Mouse (Mus musculus): Measurements from ENCODE around the gene Myo1b.

Myo1b gene

GRCm38 (mm10) chr1:51849570-51850211, 66.2 kb downstream of the Myo1b start:
- peak; percentile 51 for DNase-seq

GRCm38 (mm10) chr1:51845264-51846036, 70.4 kb downstream of the Myo1b start:
- DNase-seq: peak; percentile 79

GRCm38 (mm10) chr1:51837845-51838623, 77.8 kb downstream of the Myo1b start:
- DNase-seq: peak; percentile 94

- DNase-seq: peak; percentile 64
These were observed 78.6 kb downstream of the Myo1b start for GRCm38 (mm10) chr1:51837311-51837710.

- peak; percentile 81 for DNase-seq
These were observed 80.1 kb downstream of the Myo1b start for GRCm38 (mm10) chr1:51835795-51836194.

- DNase-seq: peak; percentile 83
These were observed 81.8 kb downstream of the Myo1b start for GRCm38 (mm10) chr1:51834072-51834471.

- peak; percentile 61 for DNase-seq
These were observed 86.5 kb downstream of the Myo1b start for GRCm38 (mm10) chr1:51829353-51829752.

- DNase-seq: peak; percentile 80
These were observed 93.3 kb downstream of the Myo1b start for GRCm38 (mm10) chr1:51822531-51822930.

GRCm38 (mm10) chr1:51821701-51822495, 94.0 kb downstream of the Myo1b start:
- peak; percentile 79 for DNase-seq

- no peak for DNase-seq
These were observed 95.4 kb downstream of the Myo1b start for GRCm38 (mm10) chr1:51820520-51820919.

GRCm38 (mm10) chr1:51820013-51820441, 95.8 kb downstream of the Myo1b start:
- DNase-seq: peak; percentile 23

GRCm38 (mm10) chr1:51815636-51816035, 100.2 kb downstream of the Myo1b start:
- DNase-seq: peak; percentile 75

GRCm38 (mm10) chr1:51814854-51815630, 100.8 kb downstream of the Myo1b start:
- peak; percentile 54 for DNase-seq

- peak; percentile 19 for DNase-seq
These were observed 107.0 kb downstream of the Myo1b start for GRCm38 (mm10) chr1:51808847-51809246.

- DNase-seq: no peak
These were observed 107.6 kb downstream of the Myo1b start for GRCm38 (mm10) chr1:51808228-51808627.

- DNase-seq: no peak
These were observed 110.7 kb downstream of the Myo1b start for GRCm38 (mm10) chr1:51805040-51805610.

GRCm38 (mm10) chr1:51804296-51805039, 111.4 kb downstream of the Myo1b start:
- DNase-seq: no peak

GRCm38 (mm10) chr1:51798011-51798471, 117.8 kb downstream of the Myo1b start:
- DNase-seq: no peak

GRCm38 (mm10) chr1:51795586-51796309, 120.1 kb downstream of the Myo1b start:
- DNase-seq: no peak

- DNase-seq: peak; percentile 93
These were observed 126.6 kb downstream of the Myo1b start for GRCm38 (mm10) chr1:51789269-51789668.

Measured in heart, adult 11 months (tissue).